Mouse (Mus musculus) liver, postnatal 0 days (tissue): ENCODE results near the gene Slc25a43.

Source experiments
- CTCF ChIP-seq: sonication (generic); IDR thresholded peaks from 2 replicates; pipeline ENCODE4 v1.5.1; 2016; ENCODE audit warnings: antibody characterized with exemption, low read depth
- EP300 ChIP-seq: IDR thresholded peaks from 2 replicates; pipeline ENCODE4 v1.6.1; 2016; ENCODE audit warnings: antibody characterized with exemption, low read depth, mild to moderate bottlenecking

GRCm38 (mm10) chrX:36816368-36816899 lies 73.0 kb downstream of the Slc25a43 start:
- no peak for TF ChIP-seq CTCF
- no peak for TF ChIP-seq EP300
